Mouse (Mus musculus): ENCODE measurements around the gene Ank3.

DNA sequence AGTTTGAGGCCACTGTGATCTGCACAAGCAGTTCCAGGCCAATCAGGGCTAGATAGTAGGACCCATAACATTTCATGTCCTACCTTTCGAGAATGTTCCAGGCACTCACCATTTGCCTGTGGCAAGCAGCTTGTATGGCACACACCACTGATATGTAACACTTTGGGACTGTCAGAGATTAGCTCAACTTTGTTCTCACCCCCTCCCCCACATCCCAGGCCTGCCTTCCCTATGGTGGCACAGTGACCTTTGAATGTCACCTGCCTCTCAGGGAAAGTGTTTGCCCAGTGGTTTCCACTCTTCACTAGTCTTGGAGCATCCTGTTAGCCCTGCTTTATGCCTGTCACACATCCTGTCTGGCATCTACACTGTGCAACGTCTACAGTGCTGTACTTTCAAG lies 430.2 kb downstream of the Ank3 start:
- no peak for TF ChIP-seq CTCF (IDR thresholded peaks at IDR 0.05; ENCODE audit: extremely low read depth, insufficient read depth, insufficient read length, insufficient replicate concordance)
- TF ChIP-seq POLR2A (IDR thresholded peaks at IDR 0.05; ENCODE audit: low read depth, low read length): no peak

Data from spleen, adult 2 months (tissue).